Mouse (Mus musculus) liver, embryonic 14.5 days (tissue): ENCODE data around the gene Wdr89. TPM values are rescaled to one million over a fixed set of nuclear protein-coding genes. Genes with fewer than 3 reads are reported as not detected.

ENCODE experiments used
- ATAC-seq: fragments of 200-750 bp; cut with Nextera tagmentation; 2 replicates; pipeline ENCODE4 v1.8.0; 2017; ENCODE audit warnings: moderate number of reproducible peaks, mild to moderate bottlenecking, moderate library complexity; ENCODE audit not compliant: insufficient read depth
- DNase-seq, 3 experiments: peaks; one replicate each; pipeline ENCODE4 v3.0.0-alpha.2; 2012 to 2013; ENCODE audit warnings: low read depth in 3 of 3, low spot score in 3 of 3
- H3K27ac ChIP-seq: fragments of 300-500 bp; sonication (generic); 2 replicates; pipeline ENCODE4 v1.5.1; 2014; ENCODE audit warnings: moderate library complexity, mild to moderate bottlenecking, control low read depth, inconsistent platforms
- H3K27me3 ChIP-seq: fragments of 300-500 bp; sonication (generic); 2 replicates; pipeline ENCODE4 v1.6.1; 2014; ENCODE audit warnings: mild to moderate bottlenecking, low read length, moderate library complexity; ENCODE audit not compliant: control insufficient read depth, insufficient read depth
- H3K36me3 ChIP-seq: fragments of 300-500 bp; sonication (generic); replicated peaks from 2 replicates; pipeline ENCODE4 v1.6.1; 2014; ENCODE audit warnings: low read depth; ENCODE audit not compliant: control insufficient read depth, insufficient read depth
- H3K4me1 ChIP-seq, 2 experiments: fragments of 200-500 bp in 1 of 2; fragments of 300-500 bp in 1 of 2; sonication (generic) in 1 of 2; replicated peaks; 2 replicates each; pipeline ENCODE4 v1.6.1; 2012 to 2014; ENCODE audit warnings: antibody characterized with exemption in 1 of 2, inconsistent platforms in 1 of 2, low read length in 1 of 2; ENCODE audit not compliant: control insufficient read depth in 2 of 2, insufficient read depth in 2 of 2
- H3K4me2 ChIP-seq: fragments of 300-500 bp; sonication (generic); 2 replicates; pipeline ENCODE4 v1.6.1; 2014; ENCODE audit warnings: low read depth, mild to moderate bottlenecking, control low read depth, moderate library complexity
- H3K4me3 ChIP-seq, 2 experiments: fragments of 200-500 bp in 1 of 2; fragments of 300-500 bp in 1 of 2; sonication (generic) in 1 of 2; 2 replicates each; pipeline ENCODE4 v1.5.1; 2012 to 2014; ENCODE audit warnings: low read depth in 2 of 2, low read length in 2 of 2, mild to moderate bottlenecking in 2 of 2, control low read depth in 1 of 2, inconsistent platforms in 1 of 2, moderate library complexity in 1 of 2; ENCODE audit not compliant: insufficient read depth in 1 of 2
- H3K9ac ChIP-seq: fragments of 300-500 bp; sonication (generic); replicated peaks from 2 replicates; pipeline ENCODE4 v1.6.1; 2014; ENCODE audit warnings: mild to moderate bottlenecking, control low read depth, moderate library complexity
- H3K9me3 ChIP-seq: fragments of 300-500 bp; sonication (generic); 2 replicates; pipeline ENCODE4 v1.6.1; 2016; ENCODE audit warnings: low read length, mixed read lengths; ENCODE audit not compliant: control insufficient read depth
- CTCF ChIP-seq: IDR thresholded peaks from 2 replicates; pipeline ENCODE4 v1.5.1; 2016; ENCODE audit warnings: antibody characterized with exemption, low read depth, control low read depth
- EP300 ChIP-seq: IDR thresholded peaks from 2 replicates; pipeline ENCODE4 v1.6.1; 2016; ENCODE audit warnings: antibody characterized with exemption, low read depth
- WGBS: fragments of 180-500 bp; shearing (Covaris S2); extraction: QIAGEN DNeasy Blood & Tissue Kit; methylation state at CpG from one replicate; pipeline ENCODE4 v1.1.7; 2014; ENCODE audit not compliant: insufficient replicate concordance; 5-methylcytosine and 5-hydroxymethylcytosine counted together
- polyA plus RNA-seq, 2 experiments: library from polyadenylated mRNA; depleted of rRNA in 1 of 2; stranded (reverse) in 1 of 2; unstranded in 1 of 2; fragments of >200 nt; fragmentation: Nextera tagmentation in 1 of 2; extraction: Ambion mirVana in 1 of 2; gene quantifications; 2 replicates each; pipeline versions ENCODE4 v1.2.1 to v1.2.3; 2012 to 2014

Gene Wdr89
- polyA plus RNA-seq, 2 experiments = 5.3 to 5.5 TPM

DNA sequence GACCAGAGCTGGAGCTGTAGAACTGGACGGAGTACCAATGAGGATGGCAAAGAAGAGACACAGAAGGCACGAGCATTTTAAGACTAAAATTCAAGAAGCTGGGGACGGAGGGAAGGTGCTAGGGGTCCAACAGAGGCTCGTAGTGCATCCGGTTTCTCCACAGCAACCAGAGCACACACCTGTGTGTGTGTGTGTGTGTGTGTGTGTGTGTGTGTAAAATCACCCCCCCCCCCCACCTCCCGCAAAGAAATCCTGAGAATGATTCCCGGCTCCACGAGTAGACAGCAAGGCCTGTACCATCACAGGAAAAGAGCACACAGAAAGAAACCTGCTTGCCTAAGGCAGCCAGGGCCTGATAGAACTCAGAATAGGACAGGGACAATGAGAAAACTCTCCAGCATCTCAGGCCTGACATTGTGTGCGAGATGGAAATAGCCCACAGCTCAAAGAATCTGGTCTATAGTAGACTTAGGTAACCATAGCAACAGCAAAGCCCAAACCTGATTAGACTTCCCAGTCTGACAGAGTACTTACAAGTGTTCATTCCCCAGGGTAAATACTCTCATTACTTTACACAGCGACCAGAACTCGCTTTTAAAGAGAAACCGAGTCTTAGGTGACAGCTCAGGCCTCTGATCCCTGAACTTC, 20.2 kb downstream of the Wdr89 start:
- Histone ChIP-seq H3K36me3 (no peaks in the 10 kb centered on the region), H3K27me3 (no peaks in the 10 kb centered on the region), H3K4me2 (no peak overlapping the region), H3K27ac (no peak overlapping the region), H3K4me3 (no peak overlapping the region), H3K9ac (no peak overlapping the region), H3K9me3 (no peaks in the 10 kb centered on the region), H3K4me1 (no peaks in the 10 kb centered on the region)
- no peak for DNase-seq
- 76% methylated on average over 12 of the region's 12 CpGs for WGBS
- TF ChIP-seq CTCF (no peak), EP300 (no peak)
- no peak for ATAC-seq

DNA sequence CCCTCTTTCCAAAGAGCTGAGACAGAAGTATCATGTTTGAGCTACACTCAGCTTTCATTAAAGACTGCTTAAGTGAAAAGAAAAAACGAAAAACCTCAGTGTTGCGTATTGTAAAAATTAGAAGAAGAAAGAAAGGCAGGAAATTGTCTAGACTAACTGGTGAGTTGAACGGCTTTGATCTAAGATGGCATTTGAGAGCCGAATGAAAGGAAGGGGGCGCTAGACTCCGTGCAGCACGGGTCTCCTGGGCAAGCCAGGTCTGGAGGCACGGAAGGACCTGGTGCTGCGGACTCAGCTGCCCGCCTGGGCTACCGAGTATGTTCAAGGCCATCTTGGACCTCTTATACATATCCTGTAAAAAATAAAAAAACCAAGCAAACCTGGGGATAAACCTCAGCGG, 21.1 kb downstream of the Wdr89 start:
- no peak overlapping the region for H3K4me2 ChIP-seq
- H3K9me3 ChIP-seq = no peaks in the 10 kb centered on the region
- no peak for DNase-seq
- H3K27ac ChIP-seq = no peak overlapping the region
- no peaks in the 10 kb centered on the region for H3K4me1 ChIP-seq
- no peaks in the 10 kb centered on the region for H3K27me3 ChIP-seq
- H3K4me3 ChIP-seq = no peak overlapping the region
- 58% methylated on average over 12 of the region's 12 CpGs for WGBS
- ATAC-seq = no peak
- no peaks in the 10 kb centered on the region for H3K36me3 ChIP-seq
- H3K9ac ChIP-seq = no peak overlapping the region
- TF ChIP-seq EP300 = no peak
- TF ChIP-seq CTCF = peak; percentile 50

DNA sequence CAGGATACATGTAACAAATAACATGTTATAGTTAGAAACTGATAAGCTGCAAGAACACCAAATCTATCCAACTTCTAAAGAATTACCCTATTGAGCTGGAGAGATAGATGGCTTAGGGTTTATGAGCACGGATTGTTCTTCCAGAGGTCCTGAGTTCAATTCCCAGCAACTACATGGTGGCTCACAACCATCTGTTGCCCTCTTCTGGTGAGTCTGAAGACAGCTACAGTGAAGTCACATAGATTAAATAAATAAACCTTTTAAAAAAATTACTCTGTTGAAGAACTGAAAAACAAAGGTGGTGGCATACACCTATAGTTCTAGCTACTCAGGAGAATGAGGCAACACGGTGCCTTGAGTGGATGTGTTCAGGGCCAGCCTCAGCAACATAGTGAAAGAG, 21.7 kb downstream of the Wdr89 start:
- no peak for ATAC-seq
- whole genome bisulfite sequencing = 66% methylated on average over 2 of the region's 2 CpGs
- Histone ChIP-seq H3K4me3 (no peak overlapping the region), H3K27ac (no peak overlapping the region), H3K27me3 (no peaks in the 10 kb centered on the region), H3K4me2 (no peak overlapping the region), H3K9me3 (no peaks in the 10 kb centered on the region), H3K36me3 (no peaks in the 10 kb centered on the region), H3K9ac (no peak overlapping the region), H3K4me1 (no peaks in the 10 kb centered on the region)
- no peak for DNase-seq
- 0 out of 2 replicates have a peak, but pooled peaks have one; percentile 5 for TF ChIP-seq CTCF
- no peak for TF ChIP-seq EP300

DNA sequence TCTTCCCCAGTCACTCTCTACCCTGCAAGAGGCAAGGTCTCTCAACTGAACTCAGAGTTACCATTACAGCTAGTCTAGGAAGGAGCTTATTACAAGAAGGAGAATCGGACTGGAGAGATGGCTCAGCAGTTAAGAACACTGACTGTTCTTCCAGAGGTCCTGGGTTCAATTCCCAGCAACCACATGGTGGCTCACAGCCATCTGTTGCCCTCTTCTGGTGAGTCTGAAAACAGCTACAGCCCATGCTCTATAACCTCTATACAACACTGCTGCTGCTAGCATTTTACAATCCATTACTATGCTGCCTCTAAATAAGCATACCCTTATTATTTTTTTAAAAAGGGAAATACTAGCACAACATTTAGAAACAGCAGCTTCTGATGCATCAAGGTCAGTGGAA, 23.6 kb downstream of the Wdr89 start:
- no peaks in the 10 kb centered on the region for H3K9me3 ChIP-seq
- H3K4me1 ChIP-seq = no peaks in the 10 kb centered on the region
- no peaks in the 10 kb centered on the region for H3K27me3 ChIP-seq
- no peak overlapping the region for H3K4me2 ChIP-seq
- ATAC-seq = no peak
- WGBS = 64% methylated on average over 1 of the region's 1 CpGs
- no peak overlapping the region for H3K9ac ChIP-seq
- H3K36me3 ChIP-seq = no peaks in the 10 kb centered on the region
- H3K27ac ChIP-seq = no peak overlapping the region
- H3K4me3 ChIP-seq = no peak overlapping the region
- DNase-seq = no peak
- TF ChIP-seq CTCF (peak; percentile 58), EP300 (no peak)

DNA sequence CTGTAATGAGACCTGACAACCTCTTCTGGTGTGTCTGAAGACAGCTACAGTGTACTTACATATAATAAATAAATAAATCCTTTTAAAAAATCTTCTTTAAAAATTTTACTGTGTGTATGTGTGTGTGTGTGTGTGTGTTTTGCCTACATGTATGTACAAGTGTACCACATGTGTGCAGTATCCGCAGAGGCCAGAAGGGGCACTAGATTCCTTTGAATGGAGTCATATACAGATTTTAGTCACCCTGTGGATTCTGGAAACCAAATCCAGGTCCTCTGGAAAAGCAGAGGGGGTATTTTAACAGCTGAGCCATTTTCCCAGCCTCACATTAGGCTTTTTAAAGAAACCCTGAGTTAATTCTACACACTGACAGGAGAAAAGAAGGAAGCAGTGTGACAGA, 27.6 kb downstream of the Wdr89 start:
- Histone ChIP-seq H3K4me3 (no peak overlapping the region), H3K27me3 (no peaks in the 10 kb centered on the region), H3K4me1 (peaks cover 0 to 9% of the 10 kb centered on the region in 2 experiments; a peak in 2 of 4 replicates), H3K9me3 (no peaks in the 10 kb centered on the region), H3K36me3 (no peaks in the 10 kb centered on the region), H3K9ac (no peak overlapping the region), H3K27ac (no peak overlapping the region), H3K4me2 (no peak overlapping the region)
- whole genome bisulfite sequencing = 84% methylated on average over 1 of the region's 1 CpGs
- DNase-seq = no peak
- TF ChIP-seq EP300 = no peak
- TF ChIP-seq CTCF = peak; percentile 21; the same call in 1 of the 2 replicates
- ATAC-seq = no peak
